Mouse (Mus musculus): ENCODE data around the gene M1ap.
A peak's percentile ranks its signal among the peaks of the same experiment; 100 is the strongest.

The M1ap gene

DNA sequence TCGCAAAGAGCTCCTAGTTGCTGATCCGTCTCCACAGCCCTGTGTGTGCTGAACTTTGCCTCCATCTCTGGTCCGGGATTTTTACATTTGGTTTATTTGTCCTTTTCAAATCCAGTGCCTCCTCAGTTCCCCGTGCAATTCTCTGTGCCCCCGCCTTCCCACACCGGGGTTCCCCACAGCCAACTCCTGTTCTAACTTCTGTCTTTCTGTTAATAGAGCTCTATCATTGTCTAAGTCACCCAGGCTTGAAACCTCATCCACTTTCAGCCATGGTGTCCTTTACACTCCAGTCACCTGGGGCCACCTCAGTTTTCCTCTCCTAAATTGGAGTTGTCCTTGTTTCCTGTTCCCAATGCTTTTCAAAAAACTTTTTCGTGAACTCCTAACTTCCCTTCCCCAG, 64.6 kb downstream of the M1ap start:
- no peak for DNase-seq

DNA sequence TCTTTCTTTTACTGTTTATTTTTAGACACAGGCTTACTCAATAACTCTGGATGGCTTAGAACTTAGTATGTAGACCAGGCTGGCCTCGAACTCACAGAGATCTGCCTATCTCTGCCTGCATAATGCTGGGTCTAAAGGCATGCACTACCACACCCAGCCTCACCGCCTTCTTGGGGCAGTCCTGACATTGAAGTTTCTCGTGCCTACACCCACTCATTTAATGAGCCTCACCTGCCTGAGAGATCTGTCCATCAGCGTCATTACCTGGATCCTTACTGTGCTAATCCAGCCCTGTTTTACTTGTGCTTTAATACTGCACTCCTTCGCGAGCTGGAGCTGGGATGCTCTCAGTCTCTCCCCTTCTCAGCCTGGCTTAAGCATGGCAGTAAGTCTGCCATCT, 65.1 kb downstream of the M1ap start:
- DNase-seq = no peak

DNA sequence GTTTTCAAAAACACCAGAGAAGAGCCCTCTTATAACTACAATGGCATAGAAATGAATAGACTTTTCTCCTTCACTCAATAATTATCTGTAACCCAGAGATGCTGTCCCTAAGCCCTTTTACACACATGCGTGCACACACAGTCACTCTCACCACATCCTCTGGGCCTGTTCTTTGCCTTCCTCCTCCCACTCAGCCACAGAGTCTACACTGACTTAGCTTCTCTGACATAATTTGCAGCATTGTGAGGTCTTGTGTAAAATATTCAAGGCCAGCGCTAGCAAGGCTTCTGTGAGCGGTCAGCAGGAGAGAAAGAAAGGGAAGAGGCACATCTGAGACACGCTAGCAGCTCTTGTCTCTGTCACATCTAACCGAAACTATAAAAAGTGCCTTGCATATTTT, 66.7 kb downstream of the M1ap start:
- DNase-seq = no peak

DNA sequence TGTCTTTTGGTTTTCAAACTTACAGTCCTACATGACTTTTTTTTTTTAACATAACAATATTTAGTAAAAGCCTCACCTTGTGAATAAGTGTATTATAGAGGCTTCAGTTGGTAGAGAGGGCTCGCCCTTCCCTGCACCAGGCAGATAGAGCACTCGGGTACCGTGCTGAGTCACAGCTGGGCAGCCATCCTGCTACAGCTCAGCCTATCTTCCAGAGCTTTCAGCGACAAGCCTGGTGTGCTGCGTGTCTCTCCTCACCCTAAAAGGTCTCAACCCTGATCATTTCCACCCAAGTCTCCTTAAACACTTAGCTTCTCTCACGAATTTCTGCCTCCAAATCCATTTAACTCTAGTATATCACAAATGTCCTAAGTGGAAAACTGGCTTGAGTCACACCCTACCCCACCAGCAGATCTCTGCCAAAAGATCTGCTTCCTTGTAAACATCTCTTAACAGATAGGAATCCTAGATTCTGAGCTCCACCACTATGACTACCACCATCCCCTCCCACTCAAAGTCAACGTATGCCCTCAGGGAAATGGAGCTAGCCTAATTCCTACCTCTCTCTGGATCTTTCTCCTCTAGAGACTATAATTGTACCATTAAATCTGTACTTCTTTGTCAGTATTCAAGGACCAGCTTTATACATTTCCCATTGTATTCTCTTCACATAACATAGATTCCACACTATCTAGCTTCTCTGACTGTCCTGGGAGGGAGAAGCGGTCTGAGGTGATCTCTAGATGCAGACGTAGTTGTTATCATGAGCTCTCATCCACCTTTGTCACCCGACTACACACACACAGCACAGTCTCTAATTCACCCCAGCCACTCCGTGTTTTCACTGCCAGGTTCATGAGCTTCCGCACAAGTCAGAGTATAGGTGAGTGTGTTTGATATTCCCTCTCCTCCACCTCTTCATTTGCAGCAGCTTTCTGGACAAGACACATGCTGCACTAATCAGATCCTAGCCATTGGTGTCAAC, 68.1 kb downstream of the M1ap start:
- no peak for DNase-seq

DNA sequence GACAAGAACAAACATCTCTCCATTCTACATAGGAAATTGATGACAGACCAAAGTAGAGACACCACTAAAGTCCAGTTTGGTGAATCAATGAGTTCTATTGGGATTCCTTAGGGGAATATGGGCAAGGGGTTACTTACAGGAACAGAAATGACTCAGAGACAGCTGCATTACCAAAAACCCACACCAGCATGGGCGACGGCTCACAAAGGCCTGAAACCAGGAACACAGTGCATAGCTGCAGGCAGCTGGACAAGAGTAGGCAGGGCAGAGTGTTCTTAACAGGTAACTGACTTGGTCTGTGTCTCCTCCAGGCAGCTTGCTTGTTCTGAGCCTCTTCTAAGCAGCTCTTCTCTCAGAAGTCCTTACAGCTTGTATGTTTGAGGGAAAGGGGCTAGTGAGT, 69.0 kb downstream of the M1ap start:
- DNase-seq = no peak

DNA sequence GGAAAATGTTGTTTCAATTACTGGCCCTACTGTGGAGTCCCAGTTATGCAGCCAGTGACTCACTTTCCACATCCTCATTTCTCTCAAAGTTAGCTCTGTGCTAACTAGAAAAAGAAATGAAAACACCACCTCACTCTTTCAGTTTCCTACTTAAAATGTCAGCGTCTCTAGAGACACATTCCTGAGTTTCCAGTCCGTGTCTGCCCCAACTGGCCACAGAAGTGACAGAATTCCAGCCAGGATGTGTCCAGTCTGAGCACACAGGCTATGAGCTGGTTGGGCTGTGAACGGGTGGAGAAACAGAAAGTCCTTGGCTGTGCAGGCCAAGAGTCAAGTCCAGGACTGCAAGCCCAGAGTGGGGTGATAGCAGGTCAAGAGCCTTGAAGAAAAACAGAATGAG, 70.5 kb downstream of the M1ap start:
- peak in 1 of 2 experiments; percentile 59 for DNase-seq

DNA sequence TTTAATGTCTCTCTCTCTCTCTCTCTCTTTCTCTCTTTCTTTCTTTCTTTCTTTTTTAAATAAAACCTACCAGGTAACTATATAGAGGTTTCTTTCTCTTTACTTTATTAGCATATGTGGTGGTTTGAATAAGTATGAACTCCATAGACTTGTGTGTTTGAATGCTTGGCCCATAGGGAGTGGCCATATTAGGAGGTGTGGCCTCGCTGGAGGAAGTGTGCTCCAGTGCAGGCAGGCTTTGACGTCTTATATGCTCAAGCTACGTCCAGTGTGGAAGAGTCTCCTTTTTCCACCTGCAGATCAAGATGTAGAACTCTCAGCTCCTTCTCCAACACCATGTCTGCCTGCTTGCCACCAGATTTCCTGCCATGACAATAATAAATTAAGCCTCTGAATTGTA, 72.3 kb downstream of the M1ap start:
- DNase-seq = no peak

DNA sequence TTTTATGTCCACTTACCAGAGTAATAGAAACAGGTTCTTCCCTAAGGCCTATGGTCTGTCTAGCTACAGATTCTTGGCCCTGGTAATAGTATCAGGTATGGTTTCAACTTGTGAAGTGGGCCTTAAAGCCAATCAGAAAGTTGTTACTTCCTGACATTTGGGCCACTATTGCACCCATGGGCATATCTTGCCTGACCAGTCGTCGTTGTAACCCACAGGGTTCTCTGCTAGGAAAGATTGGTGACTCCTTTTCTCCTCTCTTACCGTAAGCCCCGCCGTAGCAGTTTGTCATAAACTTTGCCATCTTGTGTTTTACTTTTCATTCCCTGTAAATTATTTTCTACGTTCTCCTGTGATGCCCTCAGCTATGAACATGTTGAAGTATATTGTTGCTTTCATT, 73.4 kb downstream of the M1ap start:
- DNase-seq = no peak

DNA sequence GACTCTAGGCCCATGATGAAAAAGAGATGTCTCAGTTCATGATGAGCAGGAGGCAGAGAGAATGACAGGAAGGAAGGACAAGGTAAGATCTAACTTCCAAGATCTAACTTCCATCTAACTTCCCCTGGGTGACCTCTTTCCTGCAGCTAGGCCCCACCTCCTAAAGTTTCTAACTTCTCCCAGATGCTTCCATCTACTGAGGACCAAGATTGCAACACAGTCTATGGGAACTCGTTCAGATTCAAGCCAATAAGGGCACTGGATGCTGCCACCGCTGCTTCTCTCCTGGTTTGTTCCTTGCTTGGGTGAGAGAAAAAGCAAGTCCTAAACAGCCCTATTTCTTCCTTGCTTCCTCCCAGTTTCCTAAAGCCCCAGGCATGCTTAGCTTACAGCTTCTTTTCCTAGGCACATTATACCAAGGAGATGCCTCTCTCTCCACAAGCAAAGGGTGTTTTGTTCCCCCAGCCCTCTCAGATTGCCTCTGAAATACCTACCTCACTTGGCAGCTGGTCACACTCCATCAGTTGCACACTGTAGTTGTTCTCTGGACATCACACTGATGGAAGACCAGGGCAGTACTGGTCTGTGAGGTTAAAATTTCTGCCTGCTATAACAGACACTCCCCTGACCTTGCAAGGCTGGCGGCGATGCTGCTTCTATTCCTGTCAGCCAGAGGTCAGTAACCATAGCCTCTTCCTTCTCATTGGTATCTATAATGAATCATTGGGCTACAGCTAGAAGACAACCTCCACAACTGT, 74.3 kb downstream of the M1ap start:
- DNase-seq = no peak

DNA sequence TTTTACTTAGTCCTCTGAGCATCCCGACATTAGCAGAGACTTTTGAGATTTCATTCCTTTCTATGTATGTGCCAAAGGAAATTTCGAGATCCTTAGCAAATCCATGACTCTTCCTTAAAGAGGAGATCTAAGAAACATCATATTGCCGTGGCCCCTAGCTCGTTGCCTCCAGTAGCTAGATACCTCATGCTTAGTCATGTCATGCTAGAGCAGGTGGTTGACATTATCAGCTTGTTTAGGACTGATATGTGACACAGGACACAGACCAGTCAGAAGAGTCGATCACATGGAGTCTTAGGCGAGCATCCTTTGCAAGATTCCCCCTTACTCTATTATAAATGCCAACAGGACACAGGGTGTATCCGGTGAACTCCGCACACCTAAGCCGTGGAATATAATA, 76.3 kb downstream of the M1ap start:
- no peak for DNase-seq

DNA sequence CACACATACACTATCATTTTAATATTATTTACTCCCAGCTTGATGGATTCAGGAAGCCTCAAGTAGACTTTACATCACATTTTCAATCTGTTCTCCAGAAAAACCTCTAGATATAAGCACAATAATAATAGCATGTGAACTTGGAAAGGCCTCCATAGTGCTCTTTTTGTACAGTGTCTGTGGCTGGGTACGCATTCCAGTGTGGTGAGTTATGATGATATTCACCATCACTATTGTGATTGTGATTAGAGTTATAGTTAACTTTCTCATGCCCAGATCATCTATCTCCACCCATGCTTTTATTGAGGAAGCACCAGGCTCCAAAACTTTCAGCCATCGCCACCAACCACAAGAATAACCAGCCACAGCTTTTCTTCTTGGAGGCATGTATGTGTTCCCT, 77.1 kb downstream of the M1ap start:
- DNase-seq = no peak

DNA sequence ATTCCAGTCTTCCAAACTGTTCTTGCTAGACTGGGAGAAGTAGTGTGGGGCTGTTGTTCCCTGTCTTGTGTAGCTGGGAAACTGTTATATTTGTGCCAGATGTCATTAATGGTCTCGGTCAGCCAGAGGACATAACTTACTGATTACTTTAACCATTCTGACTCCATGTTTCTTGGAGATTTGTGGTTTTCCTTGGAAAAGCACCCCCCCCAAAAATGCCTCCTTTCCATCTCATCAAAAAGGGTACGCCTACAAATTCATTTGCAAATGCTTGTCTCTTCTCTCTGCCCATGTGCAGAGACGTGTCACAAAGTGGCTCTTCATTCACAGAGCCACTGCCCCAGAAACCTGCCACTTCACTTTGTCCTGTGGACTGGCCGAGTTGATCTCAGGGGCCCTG, 77.7 kb downstream of the M1ap start:
- DNase-seq = no peak

DNA sequence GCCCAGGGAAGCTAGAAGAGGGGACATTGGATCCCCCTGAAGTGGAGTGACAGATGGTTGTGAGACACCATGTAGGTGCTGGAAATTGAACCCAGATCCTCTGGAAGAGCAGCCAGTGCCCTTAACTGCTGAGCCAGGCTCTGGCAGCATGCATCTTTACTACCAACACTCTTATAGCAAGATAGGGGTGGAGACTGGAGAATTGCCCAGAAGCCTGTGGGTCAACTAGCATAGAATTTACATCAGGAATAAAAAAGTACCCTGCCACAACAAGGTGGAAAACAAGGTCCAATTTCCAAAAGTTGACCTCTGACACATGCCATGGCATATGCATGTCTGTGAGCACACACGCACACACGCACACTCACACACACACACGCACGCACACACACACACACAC, 78.5 kb downstream of the M1ap start:
- no peak for DNase-seq

DNA sequence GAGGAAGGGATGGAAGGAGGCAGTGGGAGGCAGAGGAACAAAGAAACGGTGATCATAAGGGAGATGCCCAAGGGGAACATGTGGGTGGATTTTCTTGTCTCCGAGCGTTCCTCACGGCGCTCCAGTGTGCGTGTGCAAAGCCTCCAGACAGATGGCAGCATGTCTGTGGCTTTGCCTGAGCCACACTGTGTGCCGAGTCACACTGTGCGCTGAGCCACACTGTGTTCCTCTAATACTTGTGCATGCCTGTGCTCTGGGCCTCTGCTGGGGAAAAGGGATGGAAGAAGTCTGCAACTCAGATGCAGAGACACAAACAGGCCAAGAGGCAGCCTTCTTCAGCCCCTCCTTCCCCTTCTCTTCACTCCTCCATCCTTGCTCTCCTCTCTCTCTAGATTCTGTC, 80.6 kb downstream of the M1ap start:
- DNase-seq = no peak

DNA sequence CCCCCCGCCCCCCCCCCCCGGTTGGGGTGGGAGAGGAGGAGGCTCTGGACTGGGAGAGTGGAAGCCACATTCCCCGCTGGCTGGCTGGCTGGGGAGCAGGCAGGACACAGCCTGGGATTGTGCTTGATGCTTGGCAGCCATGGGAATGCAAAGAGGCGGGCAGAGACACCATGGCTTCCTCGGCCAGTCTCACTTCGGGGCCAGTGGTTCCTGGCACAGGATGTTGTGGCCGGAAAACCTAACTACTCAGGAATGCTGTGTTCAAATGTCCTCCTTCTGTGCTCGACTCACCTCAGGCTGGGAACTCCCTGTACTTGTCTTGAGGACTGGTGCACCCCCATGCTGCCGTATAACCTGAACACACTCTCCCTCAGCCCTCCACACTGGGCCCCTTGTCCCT, 81.0 kb downstream of the M1ap start:
- DNase-seq = no peak

DNA sequence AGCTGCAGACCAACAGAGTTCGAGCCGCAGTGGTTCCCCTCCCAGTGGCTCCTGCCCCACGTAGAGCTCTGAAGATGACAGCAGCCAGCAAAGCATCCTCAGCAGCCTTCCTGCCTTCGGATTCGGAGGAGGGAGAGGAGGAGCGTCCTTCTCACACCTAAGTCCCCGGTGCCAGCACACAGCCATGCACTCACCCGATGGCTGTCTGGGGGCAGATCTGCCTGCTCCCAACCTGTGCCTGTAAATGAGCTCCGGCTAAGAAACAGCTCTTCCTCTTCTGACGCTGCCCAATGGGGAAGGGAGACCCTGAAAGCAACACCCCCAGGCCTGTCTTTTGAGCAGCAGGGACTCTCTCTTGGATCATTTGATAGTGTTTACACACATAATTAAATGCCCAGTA, 83.1 kb downstream of the M1ap start:
- no peak for DNase-seq

DNA sequence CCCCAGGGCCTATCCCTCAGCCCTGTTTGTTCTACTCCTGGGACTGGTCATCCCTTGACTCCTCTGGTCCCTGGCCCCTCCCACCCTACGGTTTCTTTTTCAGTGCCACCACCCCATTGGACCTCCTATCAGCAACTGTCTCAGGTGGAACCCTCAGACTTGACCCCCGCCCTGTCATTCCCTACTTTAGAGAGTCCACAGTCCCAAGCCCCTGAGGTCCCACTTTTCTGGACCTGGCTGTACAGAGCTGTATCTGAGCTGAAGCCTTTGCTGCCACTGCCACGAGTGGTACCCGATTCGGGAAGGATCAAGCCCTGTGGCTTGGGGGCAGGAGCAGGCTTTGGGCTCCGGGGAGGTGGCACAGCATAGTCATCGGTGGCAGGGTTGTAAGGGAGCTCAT, 84.4 kb downstream of the M1ap start:
- no peak for DNase-seq

DNA sequence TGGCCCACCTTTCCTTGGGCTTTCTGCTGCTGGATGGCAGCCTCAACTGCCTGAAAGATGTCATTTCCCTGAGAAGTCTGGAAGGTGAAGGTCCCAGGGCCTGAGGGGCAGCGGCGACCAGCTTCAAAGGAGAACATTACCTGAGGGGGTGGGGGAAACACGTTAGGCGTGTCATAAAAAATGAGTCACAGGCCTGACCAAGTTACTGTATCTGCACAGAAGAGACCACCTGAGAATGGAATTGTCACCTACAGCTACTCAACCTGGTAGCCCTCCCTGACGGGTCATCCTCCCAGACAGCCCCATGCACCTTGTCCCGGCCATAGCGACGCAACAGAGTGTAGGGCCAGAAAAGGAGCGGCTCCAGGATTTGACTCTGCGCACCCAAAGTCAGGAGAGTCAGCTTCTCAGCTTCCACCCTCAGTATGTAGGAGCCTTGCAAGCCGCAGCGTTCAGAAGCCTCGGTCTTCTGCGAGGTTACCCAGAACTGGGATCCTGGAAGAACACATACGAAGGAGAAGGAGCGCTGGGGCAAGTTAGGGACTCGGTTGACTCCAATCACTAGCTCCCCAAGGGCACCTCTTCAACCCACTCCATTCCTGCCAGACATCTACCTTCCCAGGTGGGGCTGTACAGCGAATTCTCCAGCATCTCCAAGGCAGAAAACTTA, 85.4 kb downstream of the M1ap start:
- DNase-seq = no peak

DNA sequence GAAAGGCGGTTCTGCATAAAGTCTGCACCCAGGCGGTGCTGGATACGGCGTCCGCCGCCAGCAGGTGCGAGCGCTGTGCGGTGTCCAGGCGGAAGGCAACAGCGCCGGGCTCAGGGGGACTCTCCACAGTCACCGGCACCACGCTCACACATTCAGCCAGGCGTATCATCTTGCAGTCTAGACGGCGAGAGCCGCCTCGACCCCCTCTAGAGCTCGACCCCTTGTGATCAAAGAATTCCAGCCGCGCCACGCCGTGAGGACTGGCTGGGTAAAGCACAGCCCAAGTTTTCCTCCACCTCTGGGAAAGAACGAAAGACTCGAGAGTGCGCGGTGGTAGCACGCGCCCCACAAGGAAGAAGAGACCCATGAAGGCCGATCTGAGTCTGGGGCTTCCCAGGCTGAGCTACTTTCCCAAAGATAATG, 86.1 kb downstream of the M1ap start:
- peak; percentile 36 to 61 for DNase-seq

DNA sequence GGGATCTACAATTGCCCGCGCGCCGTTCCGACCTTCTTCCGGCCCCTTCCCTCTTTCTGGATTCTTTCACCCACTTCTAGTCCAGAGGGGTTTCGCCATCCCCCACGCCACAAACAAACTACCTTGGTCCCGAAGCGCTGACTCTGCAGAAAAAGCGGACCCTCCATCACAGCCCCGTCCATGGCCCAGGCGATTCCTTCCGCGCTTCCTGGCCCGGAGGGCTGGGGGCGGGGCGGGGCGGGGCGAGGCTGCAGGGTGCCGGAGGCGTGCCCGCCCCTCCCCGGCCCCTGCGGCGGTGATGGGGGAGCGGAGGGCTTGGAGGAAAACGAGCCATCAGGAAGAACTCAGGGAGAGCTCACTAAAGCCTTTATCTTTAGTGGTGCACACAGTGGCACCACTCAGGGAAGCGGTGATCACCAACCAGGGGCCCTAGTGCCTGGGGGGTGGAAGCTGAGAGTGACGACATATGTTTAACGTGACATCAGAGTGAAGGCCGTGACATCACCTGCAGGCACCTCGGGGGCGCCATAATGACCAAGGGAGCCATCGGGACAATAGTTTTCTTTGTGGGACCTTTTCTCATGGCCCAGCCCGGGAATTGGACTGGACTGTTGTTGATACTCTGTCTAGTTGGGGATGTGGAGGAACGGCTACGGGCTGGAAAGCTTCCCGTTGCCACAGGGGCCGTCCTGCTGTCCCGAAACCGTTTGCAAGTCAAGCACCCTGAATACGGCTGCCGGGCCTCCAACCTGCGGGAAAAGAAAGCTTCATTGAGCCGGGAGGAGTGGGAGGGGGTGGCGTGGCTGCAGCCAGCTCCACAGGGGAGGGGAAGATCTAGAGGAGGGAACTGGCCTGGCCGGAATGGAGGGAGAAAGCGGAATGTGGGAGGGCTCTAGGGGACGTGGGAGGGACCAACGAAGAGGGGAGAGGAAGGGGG, 86.8 kb downstream of the M1ap start, which contains the start of the genes Dok1 and Loxl3:
Gene Dok1, minus strand, starts transcription at position 223 of the 937 bp plus-strand sequence.
Gene Loxl3, plus strand, starts transcription at position 925 of the 937 bp plus-strand sequence.
- DNase-seq = peak; percentile 62 to 80

DNA sequence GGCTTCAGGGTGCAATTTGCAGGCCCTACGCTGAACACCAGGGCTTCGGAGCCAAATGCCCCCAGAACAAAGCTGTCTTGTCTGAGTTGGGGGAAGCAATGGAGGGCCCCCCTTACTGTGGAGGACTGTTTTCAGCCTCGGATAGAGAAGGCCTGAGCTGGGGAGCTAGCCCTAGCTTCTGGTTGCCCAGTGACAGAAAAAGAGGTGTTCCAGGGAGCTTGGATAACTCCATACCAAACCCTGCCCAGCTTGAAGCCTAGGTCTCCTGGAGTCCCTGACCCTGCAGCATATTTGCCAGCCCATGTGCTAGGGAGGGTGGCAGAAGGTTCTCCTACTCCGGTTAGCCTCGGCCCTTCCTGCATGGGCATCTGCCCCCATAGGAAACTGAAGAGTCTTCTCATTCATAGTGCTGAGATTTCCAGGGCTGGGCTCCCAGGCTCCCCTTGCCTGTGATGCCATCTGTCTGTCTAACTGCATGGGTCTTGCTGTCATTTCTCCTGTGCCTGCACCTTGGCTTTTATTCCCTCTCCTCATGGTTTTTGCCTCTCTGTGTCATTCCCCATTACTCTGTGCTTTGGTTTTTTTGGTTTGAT, 87.9 kb downstream of the M1ap start:
- DNase-seq = no peak

DNA sequence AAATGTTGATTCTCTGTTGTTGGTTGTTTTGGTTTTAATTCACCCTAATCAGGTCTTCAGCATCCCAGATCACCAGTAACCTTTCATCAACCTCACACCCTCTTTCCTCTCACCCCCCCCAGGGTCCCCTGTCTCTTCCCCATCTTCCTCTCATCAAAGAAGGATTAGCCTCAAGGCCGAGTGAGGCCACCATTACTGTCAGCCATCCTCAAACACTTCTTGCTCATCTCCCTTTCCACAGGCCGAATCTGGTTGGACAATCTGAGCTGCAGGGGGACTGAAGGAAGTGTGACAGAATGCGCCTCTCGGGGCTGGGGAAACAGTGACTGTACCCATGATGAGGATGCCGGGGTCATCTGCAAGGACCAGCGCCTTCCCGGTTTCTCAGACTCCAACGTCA, 90.5 kb downstream of the M1ap start:
- DNase-seq = no peak

All from kidney, postnatal 25 days (tissue).